Mouse (Mus musculus) erythroblast, adult 5-6 weeks (primary cell): ENCODE measurements around the gene Ankrd52. TPM values are rescaled to one million over a fixed set of nuclear protein-coding genes. Genes with fewer than 3 reads are reported as not detected.
A peak's percentile ranks its signal among the peaks of the same experiment; 100 is the strongest.
"Not testable (repeated sequence)": the region's sequence is repeated elsewhere in the genome, so short reads cannot be mapped to it uniquely, and the experiment has no call there.

Experiments used
- ATAC-seq: replicated peaks from 2 replicates; pipeline ENCODE4 v1.8.0; 2016; ENCODE audit warnings: moderate number of reproducible peaks, mild to moderate bottlenecking, moderate TSS enrichment, inconsistent platforms; ENCODE audit not compliant: poor library complexity, low FRiP score, severe bottlenecking
- total RNA-seq, 2 experiments: library from RNA; stranded (forward) in 1 of 2; stranded (reverse) in 1 of 2; fragments of 150-400 nt in 1 of 2; fragments of 200-764, 138-1000 nt in 1 of 2; gene quantifications; 2 replicates each; pipeline versions ENCODE4 v1.2.3 to v1.2.4; 2015 to 2017; ENCODE audit warnings: low replicate concordance in 2 of 2

Gene Ankrd52
- total RNA-seq (2015; ENCODE audit: low replicate concordance) (7.7 and 30.0 TPM in 2 replicates), total RNA-seq (2017; ENCODE audit: low replicate concordance) (2.9 and 3.5 TPM in 2 replicates)

- peak; percentile 85 for ATAC-seq
Observed at GRCm38 (mm10) chr10:128376455-128377211, at the start of gene Ankrd52. Gene Ankrd52, plus strand, starts transcription at chr10:128377115.

GRCm38 (mm10) chr10:128327610-128328009 lies 49.3 kb upstream of the Ankrd52 start:
- no peak for ATAC-seq

- not testable (repeated sequence) for ATAC-seq
Observed at GRCm38 (mm10) chr10:128332358-128333249, 44.3 kb upstream of the Ankrd52 start.

- ATAC-seq, result peak; percentile 57
Observed at GRCm38 (mm10) chr10:128335582-128335981, 41.3 kb upstream of the Ankrd52 start.

DNA sequence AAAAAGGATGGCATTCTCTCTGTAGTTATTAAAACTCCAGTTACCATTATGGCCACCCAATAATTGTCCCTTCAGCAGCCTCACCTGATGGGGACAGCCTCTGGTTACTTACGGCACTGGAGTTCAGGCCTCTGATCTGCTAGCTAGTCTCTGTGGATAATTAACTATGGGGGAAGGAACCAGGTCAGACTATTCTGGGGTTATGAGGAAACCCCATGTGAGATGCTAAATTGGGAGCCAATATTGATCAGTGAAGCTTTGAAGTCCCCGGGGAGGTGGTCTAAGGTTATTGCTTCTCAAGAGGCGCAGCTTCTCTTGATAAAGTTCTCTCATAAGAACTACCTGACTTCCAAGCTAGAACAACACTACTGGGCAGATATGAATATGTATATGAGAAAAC lies 40.7 kb upstream of the Ankrd52 start:
- no peak for ATAC-seq

DNA sequence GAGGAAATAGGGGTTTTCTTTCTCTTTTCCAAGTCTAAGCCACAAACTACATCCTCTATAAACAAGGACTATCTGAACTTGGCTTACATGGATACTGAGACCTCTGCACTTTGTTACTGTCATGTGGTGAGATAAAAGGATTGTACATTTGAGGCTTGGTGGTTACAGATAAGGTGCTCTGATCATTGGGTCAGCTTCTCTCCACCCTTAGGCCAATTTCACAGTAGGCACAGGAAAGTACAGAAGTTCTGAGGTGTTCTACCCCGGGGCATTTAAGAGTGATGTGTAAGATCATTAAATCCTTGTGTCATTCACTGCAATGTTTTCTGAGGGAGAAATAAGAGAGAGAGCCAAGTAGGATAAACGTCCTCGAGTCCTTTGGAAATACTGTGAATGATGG lies 40.3 kb upstream of the Ankrd52 start:
- peak; percentile 33 for ATAC-seq

DNA sequence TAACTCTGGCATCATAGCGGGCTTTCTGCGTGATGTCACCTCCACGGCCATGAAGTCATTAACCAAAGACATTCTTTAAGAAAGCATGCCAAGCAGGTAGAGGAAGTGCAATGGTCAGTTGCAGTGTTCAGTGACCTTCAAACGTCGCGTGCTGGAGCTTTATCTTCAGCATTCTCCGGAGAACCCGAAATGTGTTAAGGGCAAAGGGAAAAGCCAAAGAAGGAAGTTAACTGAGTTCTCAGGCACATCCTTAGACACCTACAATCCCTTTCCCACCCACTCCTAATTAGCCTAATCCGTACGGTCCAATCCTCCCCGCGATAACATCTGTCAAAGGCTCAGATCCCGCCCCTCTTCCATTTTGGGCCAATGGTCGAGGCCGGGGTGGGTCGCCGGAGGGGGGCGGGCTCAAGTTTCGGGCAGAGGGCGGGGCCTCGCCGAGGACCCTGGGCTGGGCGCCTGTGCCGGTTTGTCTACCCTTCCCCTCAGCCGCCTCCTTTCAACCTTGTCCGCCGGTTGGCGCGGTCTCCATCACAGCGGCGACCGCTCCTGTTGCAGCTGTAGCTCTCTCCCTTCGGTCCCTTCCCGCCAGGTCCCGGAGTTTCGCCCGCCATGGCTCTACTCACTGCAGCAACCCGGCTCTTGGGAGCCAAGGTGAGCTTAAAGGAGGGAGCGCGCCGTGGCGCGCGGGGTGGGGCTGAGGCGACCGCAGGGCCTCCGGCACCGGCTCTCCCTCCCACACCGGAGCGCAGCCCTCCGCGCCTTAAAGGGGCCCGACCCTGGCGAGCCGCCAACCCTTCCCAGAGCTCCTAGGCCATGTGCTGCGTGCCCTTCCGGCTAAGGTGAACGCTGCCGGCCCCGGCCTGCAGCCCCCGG lies 39.4 kb upstream of the Ankrd52 start, which contains the start of gene Cs:
Cs (plus strand) TSS at position 429 of the 876 bp plus-strand sequence.
- peak; percentile 77 for ATAC-seq

GRCm38 (mm10) chr10:128338415-128338814 lies 38.5 kb upstream of the Ankrd52 start:
- ATAC-seq, result 0 out of 2 replicates have a peak, but pooled peaks have one; percentile 7

GRCm38 (mm10) chr10:128338948-128339347 lies 38.0 kb upstream of the Ankrd52 start:
- ATAC-seq, result no peak

GRCm38 (mm10) chr10:128340257-128340656 lies 36.7 kb upstream of the Ankrd52 start:
- no peak for ATAC-seq

DNA sequence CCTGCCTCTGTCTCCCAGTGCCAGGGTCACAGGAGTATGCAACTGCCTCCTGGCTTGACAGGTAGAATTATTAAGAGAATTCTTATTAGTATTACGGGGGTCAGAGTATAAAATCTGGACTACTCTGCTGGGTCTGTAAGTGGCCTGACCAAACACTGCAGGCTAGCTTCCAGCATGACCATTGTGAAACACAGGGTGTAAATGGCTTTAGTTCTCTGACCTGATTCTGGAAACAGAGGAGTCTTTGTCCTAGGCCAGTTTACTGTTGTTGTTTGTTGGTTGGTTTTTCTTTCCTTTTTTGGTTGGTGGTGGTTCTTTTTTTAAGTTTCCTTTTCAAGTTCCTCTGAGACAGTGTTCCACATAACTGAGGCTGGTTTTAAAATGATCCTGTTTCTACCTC lies 33.5 kb upstream of the Ankrd52 start:
- no peak for ATAC-seq

GRCm38 (mm10) chr10:128344568-128345275 lies 32.2 kb upstream of the Ankrd52 start:
- peak; percentile 96 for ATAC-seq

DNA sequence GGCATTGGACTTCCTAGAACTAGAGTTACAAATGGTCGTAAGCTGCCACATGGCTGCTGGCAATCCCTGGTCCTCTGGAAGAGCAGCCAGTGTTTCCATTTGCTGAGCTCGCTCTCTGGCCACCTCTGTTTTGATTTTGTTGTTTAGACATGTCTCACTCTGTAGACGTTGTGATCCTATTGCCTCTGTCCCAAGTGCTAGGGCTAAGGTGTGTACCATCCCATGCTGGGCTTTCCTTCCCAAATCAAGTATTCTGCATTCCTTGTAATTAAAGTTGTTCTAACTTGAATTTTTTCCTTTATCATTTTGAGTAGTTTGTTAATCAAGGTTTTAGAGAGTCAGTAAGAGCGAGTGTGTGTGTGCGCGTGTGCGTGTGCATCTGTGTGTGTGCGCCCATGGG lies 29.4 kb upstream of the Ankrd52 start:
- no peak for ATAC-seq

DNA sequence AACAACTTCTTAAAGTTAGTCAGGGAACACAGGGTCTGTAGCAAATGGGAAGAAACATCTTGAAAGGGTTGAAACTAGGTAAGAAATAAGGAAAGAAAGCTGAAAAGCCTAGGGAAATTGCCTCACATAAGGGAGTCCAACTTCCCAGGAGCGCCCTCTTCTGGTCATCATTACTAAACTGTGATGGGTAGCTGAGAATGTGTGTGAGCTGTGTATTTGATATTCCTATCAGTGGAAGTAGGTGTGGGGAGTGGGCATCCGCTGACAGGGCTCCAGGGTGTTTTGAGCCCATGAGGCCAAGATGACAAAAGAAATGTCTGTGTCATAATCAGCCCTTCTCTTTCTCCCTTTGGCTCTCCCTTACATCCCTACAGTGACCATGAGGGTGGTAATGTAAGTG lies 18.1 kb upstream of the Ankrd52 start:
- peak; percentile 74 for ATAC-seq

GRCm38 (mm10) chr10:128359226-128359625 lies 17.7 kb upstream of the Ankrd52 start:
- ATAC-seq, result no peak

GRCm38 (mm10) chr10:128361836-128362235 lies 15.1 kb upstream of the Ankrd52 start:
- no peak for ATAC-seq

DNA sequence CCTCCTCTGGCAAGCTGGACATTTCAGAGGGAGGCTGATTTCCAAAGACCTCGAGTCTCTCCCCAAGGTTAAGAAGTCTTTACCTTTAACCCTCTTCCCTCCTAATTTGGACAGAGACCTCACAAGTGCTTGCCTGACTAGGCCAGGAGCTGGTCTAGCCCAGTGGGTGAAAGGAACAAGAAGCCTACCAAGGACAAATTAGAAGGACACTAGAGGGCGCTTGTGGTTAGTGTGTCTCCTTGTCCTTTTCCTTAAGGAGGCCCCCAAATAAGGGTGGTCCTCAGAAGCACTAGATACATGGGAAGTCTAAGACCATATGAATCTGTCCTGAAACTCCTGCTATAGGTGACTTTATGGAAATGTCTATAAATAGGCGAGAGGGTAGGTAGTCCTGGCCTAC lies 14.3 kb upstream of the Ankrd52 start:
- ATAC-seq, result no peak; the same call in 1 of the 2 replicates

GRCm38 (mm10) chr10:128367899-128368401 lies 9.0 kb upstream of the Ankrd52 start:
- ATAC-seq, result peak; percentile 42
